Mouse (Mus musculus) T-helper 1 cell (primary cell): ENCODE measurements around the gene Wnk2.

Source experiments
- in situ Hi-C: fragments of 300-600 bp; cut with MboI, MseI; formaldehyde crosslinking; loops from one replicate; pipeline ENCODE4 v1.15.1; 2025; ENCODE audit warnings: high pct_unique_total_duplicates

The Wnk2 gene

DNA sequence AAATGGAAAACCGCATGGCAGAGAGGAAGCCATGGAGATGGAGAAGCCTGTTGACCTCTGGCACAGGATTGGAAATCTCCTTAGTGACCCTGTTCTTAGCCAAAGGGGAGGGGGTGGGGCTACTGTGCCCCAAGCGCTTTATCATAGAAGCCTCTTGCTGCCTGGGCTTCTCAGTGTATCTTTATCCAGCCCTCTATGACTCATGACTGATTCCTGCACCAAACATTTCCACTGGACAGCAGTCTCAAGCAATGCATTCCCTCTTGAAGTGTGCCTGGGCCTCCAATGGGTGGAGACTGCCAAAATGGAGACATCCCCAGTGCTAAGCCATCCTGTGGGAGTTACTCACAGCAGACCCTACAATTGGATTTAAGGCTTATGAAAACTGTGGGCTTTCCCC, 157.7 kb downstream of the Wnk2 start:
- in situ Hi-C loops, result no loop called here
